Mouse (Mus musculus) retina, adult 2 months (tissue): ENCODE results near the gene Sav1.

Experiments
- DNase-seq: peaks from one replicate; pipeline ENCODE4 v3.0.0-alpha.2; 2012; ENCODE audit warnings: low read depth, low spot score

Gene Sav1

GRCm38 (mm10) chr12:69986786-69987497 is at the start of gene Sav1:
Gene Sav1 (minus strand): TSS chr12:69987002.
- peak; percentile 77 for DNase-seq

GRCm38 (mm10) chr12:70026233-70026632 is 39.4 kb upstream of the Sav1 start:
- no peak for DNase-seq

GRCm38 (mm10) chr12:70025431-70025830 is 38.6 kb upstream of the Sav1 start:
- DNase-seq, result no peak

- no peak for DNase-seq
These were observed 36.8 kb upstream of the Sav1 start for GRCm38 (mm10) chr12:70023580-70023979.

GRCm38 (mm10) chr12:70018153-70018552 is 31.4 kb upstream of the Sav1 start:
- no peak for DNase-seq

GRCm38 (mm10) chr12:70015936-70016335 is 29.1 kb upstream of the Sav1 start:
- DNase-seq, result no peak

- DNase-seq, result no peak
These were observed 24.9 kb upstream of the Sav1 start for GRCm38 (mm10) chr12:70011681-70012080.

- DNase-seq, result no peak
These were observed 23.6 kb upstream of the Sav1 start for GRCm38 (mm10) chr12:70010356-70010755.

- no peak for DNase-seq
These were observed 18.3 kb upstream of the Sav1 start for GRCm38 (mm10) chr12:70005103-70005502.

GRCm38 (mm10) chr12:69998186-69998983 is 11.6 kb upstream of the Sav1 start:
- no peak for DNase-seq

GRCm38 (mm10) chr12:69995382-69995781 is 8.6 kb upstream of the Sav1 start:
- DNase-seq, result no peak

- no peak for DNase-seq
These were observed 500 bp downstream of the Sav1 start for GRCm38 (mm10) chr12:69986241-69986762.

GRCm38 (mm10) chr12:69985546-69985945 is 1.3 kb downstream of the Sav1 start:
- no peak for DNase-seq

- no peak for DNase-seq
These were observed 3.9 kb downstream of the Sav1 start for GRCm38 (mm10) chr12:69982874-69983273.

GRCm38 (mm10) chr12:69977376-69977998 is 9.3 kb downstream of the Sav1 start:
- DNase-seq, result no peak

- no peak for DNase-seq
These were observed 10.1 kb downstream of the Sav1 start for GRCm38 (mm10) chr12:69976688-69977087.

- peak; percentile 46 for DNase-seq
These were observed 13.1 kb downstream of the Sav1 start for GRCm38 (mm10) chr12:69973666-69974065.

- no peak for DNase-seq
These were observed 18.6 kb downstream of the Sav1 start for GRCm38 (mm10) chr12:69968154-69968553.

GRCm38 (mm10) chr12:69967112-69967511 is 19.7 kb downstream of the Sav1 start:
- no peak for DNase-seq

- no peak for DNase-seq
These were observed 20.7 kb downstream of the Sav1 start for GRCm38 (mm10) chr12:69966071-69966470.

GRCm38 (mm10) chr12:69965644-69966043 is 21.2 kb downstream of the Sav1 start:
- DNase-seq, result no peak

- DNase-seq, result no peak
These were observed 23.7 kb downstream of the Sav1 start for GRCm38 (mm10) chr12:69963141-69963540.
